Mouse (Mus musculus): ENCODE data around the gene Asphd1. TPM values are rescaled to one million over a fixed set of nuclear protein-coding genes. Genes with fewer than 3 reads are reported as not detected.

Gene Asphd1
- polyA plus RNA-seq, 1 experiment from 2014 or later, result 8.5 TPM

Other genes starting within 250 kb of the Asphd1 start
- 109 and 119 TPM in 2 replicates for gene Coro1a, start 241.8 kb downstream of the Asphd1 start, polyA plus RNA-seq (2015; fragmentation: Nextera tagmentation; extraction: Ambion mirVana)
- gene Mapk3, start 190.0 kb downstream of the Asphd1 start, polyA plus RNA-seq (2015; fragmentation: Nextera tagmentation; extraction: Ambion mirVana), result 98.2 and 100.0 TPM in 2 replicates
- gene Gdpd3, start 183.2 kb downstream of the Asphd1 start, polyA plus RNA-seq (2015; fragmentation: Nextera tagmentation; extraction: Ambion mirVana), result 1.3 and 2.6 TPM in 2 replicates
- gene Ypel3, start 172.6 kb downstream of the Asphd1 start, polyA plus RNA-seq (2015; fragmentation: Nextera tagmentation; extraction: Ambion mirVana), result 199 and 202 TPM in 2 replicates
- 0.73 and 0.86 TPM in 2 replicates for gene Tbx6, start 168.1 kb downstream of the Asphd1 start, polyA plus RNA-seq (2015; fragmentation: Nextera tagmentation; extraction: Ambion mirVana)
- gene Ppp4c, start 157.1 kb downstream of the Asphd1 start, polyA plus RNA-seq (2015; fragmentation: Nextera tagmentation; extraction: Ambion mirVana), result 196 and 202 TPM in 2 replicates
- gene Fam57b, start 151.9 kb downstream of the Asphd1 start, polyA plus RNA-seq (2015; fragmentation: Nextera tagmentation; extraction: Ambion mirVana), result 32.8 and 40.4 TPM in 2 replicates
- not detected in 2 replicates for gene 4930451I11Rik, start 117.9 kb downstream of the Asphd1 start, polyA plus RNA-seq (2015; fragmentation: Nextera tagmentation; extraction: Ambion mirVana)
- gene Doc2a, start 102.2 kb downstream of the Asphd1 start, polyA plus RNA-seq (2015; fragmentation: Nextera tagmentation; extraction: Ambion mirVana), result 10.8 and 14.3 TPM in 2 replicates
- 25.6 and 28.1 TPM in 2 replicates for gene Hirip3, start 87.6 kb downstream of the Asphd1 start, polyA plus RNA-seq (2015; fragmentation: Nextera tagmentation; extraction: Ambion mirVana)
- 95.1 and 97.9 TPM in 2 replicates for gene Ino80e, start 87.2 kb downstream of the Asphd1 start, polyA plus RNA-seq (2015; fragmentation: Nextera tagmentation; extraction: Ambion mirVana)
- gene Taok2, start 64.9 kb downstream of the Asphd1 start, polyA plus RNA-seq (2015; fragmentation: Nextera tagmentation; extraction: Ambion mirVana), result 55.3 and 65.6 TPM in 2 replicates
- 33.3 and 37.3 TPM in 2 replicates for gene Tmem219, start 26.7 kb downstream of the Asphd1 start, polyA plus RNA-seq (2015; fragmentation: Nextera tagmentation; extraction: Ambion mirVana)
- 131 and 132 TPM in 2 replicates for gene Kctd13, start 20.7 kb downstream of the Asphd1 start, polyA plus RNA-seq (2015; fragmentation: Nextera tagmentation; extraction: Ambion mirVana)
- 26.1 and 30.6 TPM in 2 replicates for gene Sez6l2, start 981 bp upstream of the Asphd1 start, polyA plus RNA-seq (2015; fragmentation: Nextera tagmentation; extraction: Ambion mirVana)
- 115 and 122 TPM in 2 replicates for gene Cdipt, start 26.3 kb upstream of the Asphd1 start, polyA plus RNA-seq (2015; fragmentation: Nextera tagmentation; extraction: Ambion mirVana)
- 0.45 and 1.2 TPM in 2 replicates for gene Cdiptos, start 26.5 kb upstream of the Asphd1 start, polyA plus RNA-seq (2015; fragmentation: Nextera tagmentation; extraction: Ambion mirVana)
- 3.0 and 3.7 TPM in 2 replicates for gene Mvp, start 65.0 kb upstream of the Asphd1 start, polyA plus RNA-seq (2015; fragmentation: Nextera tagmentation; extraction: Ambion mirVana)
- not detected in 2 replicates for gene Pagr1b, start 66.9 kb upstream of the Asphd1 start, polyA plus RNA-seq (2015; fragmentation: Nextera tagmentation; extraction: Ambion mirVana)
- 22.9 and 39.8 TPM in 2 replicates for gene Pagr1a, start 67.8 kb upstream of the Asphd1 start, polyA plus RNA-seq (2015; fragmentation: Nextera tagmentation; extraction: Ambion mirVana)
- gene Gm42742, start 71.5 kb upstream of the Asphd1 start, polyA plus RNA-seq (2015; fragmentation: Nextera tagmentation; extraction: Ambion mirVana), result 54.8 and 74.1 TPM in 2 replicates
- gene Prrt2, start 71.6 kb upstream of the Asphd1 start, polyA plus RNA-seq (2015; fragmentation: Nextera tagmentation; extraction: Ambion mirVana), result 21.1 and 29.9 TPM in 2 replicates
- 57.9 and 58.8 TPM in 2 replicates for gene Maz, start 77.5 kb upstream of the Asphd1 start, polyA plus RNA-seq (2015; fragmentation: Nextera tagmentation; extraction: Ambion mirVana)
- gene Kif22, start 92.9 kb upstream of the Asphd1 start, polyA plus RNA-seq (2015; fragmentation: Nextera tagmentation; extraction: Ambion mirVana), result 52.9 and 61.2 TPM in 2 replicates
- gene Zg16, start 137.7 kb upstream of the Asphd1 start, polyA plus RNA-seq (2015; fragmentation: Nextera tagmentation; extraction: Ambion mirVana), result not detected in 2 replicates
- gene AI467606, start 141.8 kb upstream of the Asphd1 start, polyA plus RNA-seq (2015; fragmentation: Nextera tagmentation; extraction: Ambion mirVana), result 1.5 and 1.9 TPM in 2 replicates
- gene Qprt, start 172.6 kb upstream of the Asphd1 start, polyA plus RNA-seq (2015; fragmentation: Nextera tagmentation; extraction: Ambion mirVana), result 0.28 and 1.0 TPM in 2 replicates
- 0.09 TPM in 1 of 2 replicates, not detected in the other for gene Spn, start 188.2 kb upstream of the Asphd1 start, polyA plus RNA-seq (2015; fragmentation: Nextera tagmentation; extraction: Ambion mirVana)
- 88.2 and 91.0 TPM in 2 replicates for gene Cd2bp2, start 246.5 kb upstream of the Asphd1 start, polyA plus RNA-seq (2015; fragmentation: Nextera tagmentation; extraction: Ambion mirVana)

All from forebrain, embryonic 16.5 days (tissue).